Mouse (Mus musculus) liver, embryonic 14.5 days (tissue): ENCODE results near the gene Eif5. TPM values are rescaled to one million over a fixed set of nuclear protein-coding genes. Genes with fewer than 3 reads are reported as not detected.

Experiments
- ATAC-seq: fragments of 200-750 bp; cut with Nextera tagmentation; 2 replicates; pipeline ENCODE4 v1.8.0; 2017; ENCODE audit warnings: moderate number of reproducible peaks, mild to moderate bottlenecking, moderate library complexity; ENCODE audit not compliant: insufficient read depth
- DNase-seq, 3 experiments: peaks; one replicate each; pipeline ENCODE4 v3.0.0-alpha.2; 2012 to 2013; ENCODE audit warnings: low read depth in 3 of 3, low spot score in 3 of 3
- H3K27ac ChIP-seq: fragments of 300-500 bp; sonication (generic); 2 replicates; pipeline ENCODE4 v1.5.1; 2014; ENCODE audit warnings: moderate library complexity, mild to moderate bottlenecking, control low read depth, inconsistent platforms
- H3K27me3 ChIP-seq: fragments of 300-500 bp; sonication (generic); 2 replicates; pipeline ENCODE4 v1.6.1; 2014; ENCODE audit warnings: mild to moderate bottlenecking, low read length, moderate library complexity; ENCODE audit not compliant: control insufficient read depth, insufficient read depth
- H3K36me3 ChIP-seq: fragments of 300-500 bp; sonication (generic); replicated peaks from 2 replicates; pipeline ENCODE4 v1.6.1; 2014; ENCODE audit warnings: low read depth; ENCODE audit not compliant: control insufficient read depth, insufficient read depth
- H3K4me1 ChIP-seq, 2 experiments: fragments of 200-500 bp in 1 of 2; fragments of 300-500 bp in 1 of 2; sonication (generic) in 1 of 2; replicated peaks; 2 replicates each; pipeline ENCODE4 v1.6.1; 2012 to 2014; ENCODE audit warnings: antibody characterized with exemption in 1 of 2, inconsistent platforms in 1 of 2, low read length in 1 of 2; ENCODE audit not compliant: control insufficient read depth in 2 of 2, insufficient read depth in 2 of 2
- H3K4me2 ChIP-seq: fragments of 300-500 bp; sonication (generic); 2 replicates; pipeline ENCODE4 v1.6.1; 2014; ENCODE audit warnings: low read depth, mild to moderate bottlenecking, control low read depth, moderate library complexity
- H3K4me3 ChIP-seq, 2 experiments: fragments of 200-500 bp in 1 of 2; fragments of 300-500 bp in 1 of 2; sonication (generic) in 1 of 2; 2 replicates each; pipeline ENCODE4 v1.5.1; 2012 to 2014; ENCODE audit warnings: low read depth in 2 of 2, low read length in 2 of 2, mild to moderate bottlenecking in 2 of 2, control low read depth in 1 of 2, inconsistent platforms in 1 of 2, moderate library complexity in 1 of 2; ENCODE audit not compliant: insufficient read depth in 1 of 2
- H3K9ac ChIP-seq: fragments of 300-500 bp; sonication (generic); replicated peaks from 2 replicates; pipeline ENCODE4 v1.6.1; 2014; ENCODE audit warnings: mild to moderate bottlenecking, control low read depth, moderate library complexity
- H3K9me3 ChIP-seq: fragments of 300-500 bp; sonication (generic); 2 replicates; pipeline ENCODE4 v1.6.1; 2016; ENCODE audit warnings: low read length, mixed read lengths; ENCODE audit not compliant: control insufficient read depth
- CTCF ChIP-seq: IDR thresholded peaks from 2 replicates; pipeline ENCODE4 v1.5.1; 2016; ENCODE audit warnings: antibody characterized with exemption, low read depth, control low read depth
- EP300 ChIP-seq: IDR thresholded peaks from 2 replicates; pipeline ENCODE4 v1.6.1; 2016; ENCODE audit warnings: antibody characterized with exemption, low read depth
- WGBS: fragments of 180-500 bp; shearing (Covaris S2); extraction: QIAGEN DNeasy Blood & Tissue Kit; methylation state at CpG from one replicate; pipeline ENCODE4 v1.1.7; 2014; ENCODE audit not compliant: insufficient replicate concordance; 5-methylcytosine and 5-hydroxymethylcytosine counted together
- polyA plus RNA-seq, 2 experiments: library from polyadenylated mRNA; depleted of rRNA in 1 of 2; stranded (reverse) in 1 of 2; unstranded in 1 of 2; fragments of >200 nt; fragmentation: Nextera tagmentation in 1 of 2; extraction: Ambion mirVana in 1 of 2; gene quantifications; 2 replicates each; pipeline versions ENCODE4 v1.2.1 to v1.2.3; 2012 to 2014

Eif5 gene
- polyA plus RNA-seq (2012; rRNA removed) (64.1 and 112 TPM in 2 replicates), polyA plus RNA-seq (2014; fragmentation: Nextera tagmentation; extraction: Ambion mirVana) (411 and 432 TPM in 2 replicates)

GRCm38 (mm10) chr12:111537796-111538291 is at the start of gene Eif5:
Eif5 (plus strand) TSS chr12:111538016.
- Histone ChIP-seq H3K27ac (peak within 1 kb of the TSS; percentile 90), H3K9ac (peak within 1 kb of the TSS; percentile 97), H3K27me3 (peaks cover 7% of the 10 kb centered on the region), H3K9me3 (no peaks in the 10 kb centered on the region), H3K4me1 (peaks cover 32 to 42% of the 10 kb centered on the region in 2 experiments), H3K36me3 (peaks cover 41% of the 10 kb centered on the region), H3K4me3 (peak within 1 kb of the TSS; percentile 99), H3K4me2 (peak within 1 kb of the TSS; percentile 86)
- peak; percentile 93 for ATAC-seq
- TF ChIP-seq EP300 (peak; percentile 91), CTCF (no peak; the same call in 1 of the 2 replicates)
- WGBS: under 1% methylated on average over 45 of the region's 47 CpGs
- DNase-seq: peak; percentile 99

- 58% methylated on average over 11 of the region's 11 CpGs for WGBS
- Histone ChIP-seq H3K27ac (no peak overlapping the region), H3K4me3 (no peak overlapping the region), H3K9me3 (no peaks in the 10 kb centered on the region), H3K4me1 (no peaks in the 10 kb centered on the region), H3K36me3 (no peaks in the 10 kb centered on the region), H3K4me2 (no peak overlapping the region), H3K27me3 (peaks cover 51% of the 10 kb centered on the region), H3K9ac (no peak overlapping the region)
- DNase-seq (no peak), ATAC-seq (no peak)
- TF ChIP-seq EP300: no peak
- TF ChIP-seq CTCF: no peak
Observed at GRCm38 (mm10) chr12:111489261-111489865, 48.5 kb upstream of the Eif5 start.

GRCm38 (mm10) chr12:111494931-111495330 is 42.9 kb upstream of the Eif5 start:
- no peaks in the 10 kb centered on the region; the same call in 1 of the 2 replicates for H3K27me3 ChIP-seq
- TF ChIP-seq CTCF (no peak), EP300 (no peak)

GRCm38 (mm10) chr12:111497076-111497475 is 40.7 kb upstream of the Eif5 start:
- Histone ChIP-seq H3K9ac (no peak overlapping the region), H3K27ac (no peak overlapping the region), H3K27me3 (no peaks in the 10 kb centered on the region; the same call in 1 of the 2 replicates), H3K9me3 (no peaks in the 10 kb centered on the region), H3K4me3 (no peak overlapping the region), H3K36me3 (no peaks in the 10 kb centered on the region), H3K4me2 (no peak overlapping the region), H3K4me1 (no peaks in the 10 kb centered on the region)
- no peak for DNase-seq
- ATAC-seq: no peak
- WGBS: 34% methylated on average over 2 of the region's 2 CpGs
- TF ChIP-seq EP300 (no peak), CTCF (peak; percentile 79)

More at GRCm38 (mm10) chr12:111494931-111495330, 42.9 kb upstream of the Eif5 start:
- no peak for ATAC-seq
- Histone ChIP-seq H3K4me3 (no peak overlapping the region), H3K27ac (no peak overlapping the region), H3K9me3 (no peaks in the 10 kb centered on the region), H3K36me3 (no peaks in the 10 kb centered on the region), H3K4me1 (no peaks in the 10 kb centered on the region), H3K9ac (no peak overlapping the region), H3K4me2 (no peak overlapping the region)
- DNase-seq: no peak
- WGBS: 60% methylated on average over 4 of the region's 4 CpGs

- Histone ChIP-seq H3K27ac (no peak overlapping the region), H3K4me1 (peaks cover 0 to 2% of the 10 kb centered on the region in 2 experiments; a peak in 1 of 4 replicates), H3K9me3 (no peaks in the 10 kb centered on the region), H3K4me3 (no peak overlapping the region), H3K4me2 (no peak overlapping the region), H3K9ac (no peak overlapping the region), H3K36me3 (no peaks in the 10 kb centered on the region), H3K27me3 (no peaks in the 10 kb centered on the region; the same call in none of the 2 replicates)
- 57% methylated on average over 5 of the region's 5 CpGs for WGBS
- no peak for DNase-seq
- ATAC-seq: no peak
- no peak for TF ChIP-seq CTCF
- TF ChIP-seq EP300: no peak
Observed at GRCm38 (mm10) chr12:111499617-111500016, 38.2 kb upstream of the Eif5 start.
